Mouse (Mus musculus): ENCODE results near the gene Srgap1.

The Srgap1 gene

GRCm38 (mm10) chr10:121868255-121868654, 178.9 kb downstream of the Srgap1 start:
- DNase-seq, result no peak

- DNase-seq, result no peak
Observed at GRCm38 (mm10) chr10:121865503-121866239, 181.4 kb downstream of the Srgap1 start.

- DNase-seq, result no peak
Observed at GRCm38 (mm10) chr10:121860924-121861323, 186.2 kb downstream of the Srgap1 start.

GRCm38 (mm10) chr10:121859803-121860571, 187.1 kb downstream of the Srgap1 start:
- no peak for DNase-seq

- no peak for DNase-seq
Observed at GRCm38 (mm10) chr10:121858911-121859310, 188.2 kb downstream of the Srgap1 start.

GRCm38 (mm10) chr10:121858086-121858485, 189.0 kb downstream of the Srgap1 start:
- no peak for DNase-seq

GRCm38 (mm10) chr10:121855863-121856446, 191.2 kb downstream of the Srgap1 start:
- peak; percentile 25 for DNase-seq

- DNase-seq, result no peak
Observed at GRCm38 (mm10) chr10:121853385-121853808, 193.7 kb downstream of the Srgap1 start.

- peak; percentile 37 for DNase-seq
Observed at GRCm38 (mm10) chr10:121849496-121849895, 197.6 kb downstream of the Srgap1 start.

GRCm38 (mm10) chr10:121845677-121846076, 201.4 kb downstream of the Srgap1 start:
- no peak for DNase-seq

GRCm38 (mm10) chr10:121837166-121837898, 209.8 kb downstream of the Srgap1 start:
- DNase-seq, result peak; percentile 38

GRCm38 (mm10) chr10:121836507-121837165, 210.5 kb downstream of the Srgap1 start:
- DNase-seq, result peak; percentile 72

GRCm38 (mm10) chr10:121833443-121833842, 213.7 kb downstream of the Srgap1 start:
- DNase-seq, result no peak

GRCm38 (mm10) chr10:121830335-121831307, 216.5 kb downstream of the Srgap1 start:
- no peak for DNase-seq

- no peak for DNase-seq
Observed at GRCm38 (mm10) chr10:121829800-121830303, 217.3 kb downstream of the Srgap1 start.

GRCm38 (mm10) chr10:121829034-121829433, 218.1 kb downstream of the Srgap1 start:
- DNase-seq, result no peak

- DNase-seq, result no peak
Observed at GRCm38 (mm10) chr10:121822674-121823073, 224.4 kb downstream of the Srgap1 start.

- no peak for DNase-seq
Observed at GRCm38 (mm10) chr10:121820846-121821245, 226.3 kb downstream of the Srgap1 start.

- DNase-seq, result no peak
Observed at GRCm38 (mm10) chr10:121817983-121818382, 229.1 kb downstream of the Srgap1 start.

GRCm38 (mm10) chr10:121807771-121808170, 239.3 kb downstream of the Srgap1 start:
- no peak for DNase-seq

GRCm38 (mm10) chr10:121806806-121807205, 240.3 kb downstream of the Srgap1 start:
- no peak for DNase-seq

Data from lung, postnatal 14 days (tissue).